Mouse (Mus musculus) WW6 (cell line): ENCODE results near the gene Zfp984.
"Not testable (repeated sequence)": the region's sequence is repeated elsewhere in the genome, so short reads cannot be mapped to it uniquely, and the experiment has no call there.

Experiments used
- DNase-seq: peaks from one replicate; pipeline ENCODE4 v3.0.0-alpha.2; 2013; ENCODE audit warnings: low read depth, low spot score

The Zfp984 gene

DNA sequence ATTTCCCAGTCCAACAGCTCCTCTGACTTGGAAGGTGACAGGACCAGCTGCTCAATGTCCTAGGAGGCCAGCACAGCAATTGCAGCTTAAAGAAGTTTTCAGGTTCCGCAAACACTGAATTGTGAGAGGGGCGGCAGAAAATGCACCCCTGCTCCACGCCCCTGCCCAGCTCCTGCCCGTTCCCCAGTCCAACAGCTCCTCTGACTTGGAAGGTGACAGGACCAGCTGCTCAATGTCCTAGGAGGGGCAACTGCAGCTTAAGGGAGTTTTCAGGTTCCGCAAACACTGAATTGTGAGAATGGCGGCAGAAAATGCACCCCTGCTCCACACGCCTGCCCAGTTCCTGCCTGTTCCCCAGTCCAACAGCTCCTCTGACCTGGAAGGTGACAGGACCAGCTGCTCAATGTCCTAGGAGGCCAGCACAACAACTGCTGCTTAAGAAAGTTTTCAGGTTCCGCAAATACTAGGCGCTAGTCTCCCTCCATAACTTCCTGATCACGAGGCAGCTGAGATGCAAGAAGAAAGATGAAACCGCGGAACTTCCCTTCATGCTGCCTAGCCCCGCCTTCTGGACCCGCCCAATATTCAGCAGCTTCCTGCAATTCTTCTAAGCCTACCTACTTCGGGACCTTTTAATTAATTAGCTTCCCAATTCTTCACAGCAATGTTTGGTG is at the start of gene Zfp984:
Gene Zfp984 (minus strand): TSS at position 497 of the 674 bp plus-strand sequence.
- DNase-seq = peak; percentile 49

DNA sequence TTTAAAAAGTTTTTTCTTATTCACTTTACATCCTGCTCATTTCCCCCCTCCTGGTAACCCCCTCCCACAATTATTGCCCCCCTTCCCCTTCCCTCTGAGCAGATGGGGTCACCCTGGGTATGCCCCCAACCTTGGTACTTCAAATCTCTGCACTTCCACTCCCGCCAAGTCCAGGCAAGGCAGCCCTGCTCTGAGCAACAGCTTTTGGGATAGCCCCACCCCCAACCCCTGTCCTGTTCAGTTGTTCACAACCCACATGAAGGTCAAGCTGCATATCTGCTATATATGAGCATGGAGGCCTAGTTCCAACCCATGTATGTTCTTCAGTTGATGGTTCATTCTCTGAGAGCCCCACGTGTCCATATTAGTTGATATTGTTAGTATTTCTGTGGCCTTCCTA is 41.2 kb upstream of the Zfp984 start:
- DNase-seq = no peak

DNA sequence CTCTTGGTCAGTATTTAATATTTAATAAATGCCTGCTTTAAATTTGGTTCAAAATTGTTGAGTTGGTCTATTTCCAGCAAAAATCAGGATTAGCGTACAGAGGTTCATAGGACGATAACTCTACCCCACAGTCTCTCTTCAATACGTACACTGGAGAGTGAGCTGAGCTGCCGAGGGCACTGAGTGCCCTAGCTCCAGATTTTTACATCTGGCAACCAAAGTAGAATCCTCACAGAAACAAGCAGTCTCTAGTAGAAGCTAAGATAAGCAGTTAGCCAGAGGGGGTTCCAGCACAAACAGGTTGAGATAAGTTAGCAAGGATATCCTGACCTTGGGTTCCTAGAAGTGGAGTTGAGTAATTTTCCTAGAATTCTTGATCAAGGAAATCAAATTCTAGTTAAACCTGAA is 39.0 kb upstream of the Zfp984 start:
- no peak for DNase-seq

DNA sequence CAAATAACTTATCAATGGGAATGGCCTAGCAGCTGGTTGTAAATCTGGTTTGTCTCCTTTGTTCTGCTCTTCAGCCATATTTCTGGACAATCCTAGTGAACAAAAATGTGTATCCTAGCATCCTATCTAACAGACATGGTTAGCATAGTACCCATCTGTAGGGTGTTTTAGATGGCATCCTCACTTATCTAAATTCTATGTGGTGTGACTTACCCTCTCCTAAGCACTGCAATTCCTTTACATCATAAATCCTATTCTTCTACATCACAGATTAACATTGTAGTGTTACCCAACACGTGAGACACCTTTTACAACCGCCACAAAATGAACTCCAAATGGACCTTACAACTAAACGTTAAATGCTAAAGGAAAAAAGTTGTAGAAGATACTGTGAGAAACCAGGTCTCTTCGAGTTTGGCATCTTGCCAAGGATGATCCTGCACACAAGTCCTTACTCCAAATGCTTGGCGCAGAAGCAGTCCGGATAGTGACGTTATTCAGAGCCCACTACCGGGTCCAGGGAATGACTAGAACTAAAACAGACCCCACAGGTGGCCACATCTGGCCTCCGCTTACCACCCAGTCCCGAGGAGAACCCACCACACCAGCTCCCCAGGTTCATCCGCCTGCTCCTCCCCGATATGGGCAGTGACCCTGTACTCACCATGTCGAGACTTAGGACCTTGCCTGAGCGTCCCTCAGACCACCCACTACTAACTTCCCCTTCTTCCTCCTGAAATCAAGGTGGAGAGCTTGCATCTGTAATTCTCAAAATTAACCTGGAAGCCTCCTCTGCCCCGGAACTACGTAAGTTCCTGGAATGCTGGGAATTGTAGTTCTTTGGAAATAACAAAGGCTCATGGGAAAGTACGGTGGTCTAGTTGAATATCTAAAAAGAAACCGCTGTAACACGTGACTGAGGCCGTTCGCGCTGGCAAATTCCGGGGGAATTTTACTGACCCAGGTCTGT is 38.3 kb upstream of the Zfp984 start, which contains the start of gene Zfp933:
Gene Zfp933 (minus strand): TSS at position 753 of the 970 bp plus-strand sequence.
- DNase-seq = peak; percentile 57

DNA sequence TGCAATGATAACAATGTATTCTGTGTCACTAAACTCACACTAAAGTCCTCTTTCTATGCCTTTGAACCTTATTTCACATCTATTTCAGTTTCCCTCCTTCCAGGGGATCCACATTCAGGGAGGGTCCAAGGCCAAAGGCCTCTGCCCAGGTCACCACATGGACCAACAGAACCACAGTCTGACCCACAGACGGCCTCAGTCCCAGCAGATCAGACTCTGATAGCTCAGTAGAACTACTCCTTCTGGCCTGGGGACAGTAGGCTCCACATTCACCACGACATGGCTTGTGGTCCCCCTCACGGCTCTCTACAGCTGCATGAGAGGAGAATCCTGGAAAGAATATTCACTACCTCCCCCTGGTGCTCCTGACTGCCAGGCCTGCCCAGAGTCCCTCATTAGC is 33.3 kb upstream of the Zfp984 start:
- no peak for DNase-seq

DNA sequence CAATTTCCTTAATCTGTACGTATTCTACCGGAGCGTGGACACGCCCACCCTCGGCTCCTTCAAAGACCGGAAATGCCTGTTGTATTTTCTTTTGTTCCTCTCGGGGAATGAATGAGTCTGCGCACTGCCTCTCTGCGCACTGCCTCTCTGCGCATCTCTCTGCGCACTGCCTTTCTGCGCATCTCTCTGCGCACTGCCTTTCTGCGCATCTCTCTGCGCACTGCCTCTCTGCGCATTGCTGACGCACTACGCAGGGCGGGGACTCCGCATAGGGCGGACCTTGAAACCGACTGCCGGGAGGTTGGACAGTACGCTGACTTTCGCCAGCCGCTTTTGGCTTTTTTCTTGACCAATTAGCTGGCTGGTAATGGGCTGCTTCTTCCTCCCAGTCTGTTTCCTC is 29.7 kb upstream of the Zfp984 start:
- not testable (repeated sequence) for DNase-seq

DNA sequence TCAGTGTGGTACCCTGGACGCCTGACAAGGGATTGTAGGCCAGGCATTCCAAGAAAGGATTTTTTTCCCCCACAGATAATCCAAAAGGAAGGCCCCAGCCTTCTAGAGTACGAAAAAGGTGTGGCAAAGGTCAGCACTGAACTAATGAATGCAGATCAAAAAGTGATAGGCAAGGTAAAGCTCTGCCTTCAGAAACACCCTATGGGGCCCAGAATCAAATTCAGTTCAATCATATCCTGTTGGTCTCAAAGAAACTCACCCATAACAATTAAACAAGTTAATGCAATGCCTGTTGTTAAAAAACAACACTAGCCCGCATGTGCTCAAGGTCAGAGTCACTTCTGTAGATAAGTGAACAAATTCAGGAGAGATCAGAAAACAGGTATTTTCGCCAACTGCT is 14.8 kb upstream of the Zfp984 start:
- no peak for DNase-seq

DNA sequence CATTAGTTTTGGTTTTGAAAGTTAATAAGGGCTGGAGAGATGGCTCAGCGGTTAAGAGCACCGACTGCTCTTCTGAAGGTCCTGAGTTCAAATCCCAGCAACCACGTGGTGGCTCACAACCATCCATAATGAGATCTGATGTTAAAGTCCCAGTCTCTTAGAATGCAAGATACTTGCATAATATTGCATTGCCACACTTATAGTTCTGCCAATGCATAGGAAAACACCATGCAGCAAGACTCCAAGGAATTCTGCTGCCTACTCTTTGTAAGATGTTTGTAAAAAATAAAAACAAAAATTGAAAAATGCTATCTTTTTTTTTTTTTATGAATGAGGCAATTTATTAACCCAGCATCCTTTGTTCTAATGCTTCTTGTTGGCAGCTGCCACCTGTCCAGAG is 11.8 kb upstream of the Zfp984 start:
- DNase-seq = not testable (repeated sequence)

DNA sequence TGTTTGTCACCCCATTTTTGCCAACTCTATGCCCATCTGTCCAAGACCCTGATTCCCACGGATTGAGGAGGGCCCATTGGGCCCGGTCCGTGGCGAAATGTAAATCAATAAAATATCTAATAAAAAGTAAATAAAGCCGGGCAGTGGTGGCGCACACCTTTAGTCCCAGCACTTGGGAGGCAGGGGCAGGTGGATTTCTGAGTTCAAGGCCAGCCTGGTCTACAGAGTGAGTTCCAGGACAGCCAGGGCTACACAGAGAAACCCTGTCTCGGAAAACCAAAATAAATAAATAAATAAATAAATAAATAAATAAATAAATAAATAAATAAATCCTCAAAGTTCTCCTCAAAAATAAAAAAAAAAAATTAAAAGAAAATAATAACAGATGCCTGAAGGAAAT is 10.1 kb upstream of the Zfp984 start:
- not testable (repeated sequence) for DNase-seq

DNA sequence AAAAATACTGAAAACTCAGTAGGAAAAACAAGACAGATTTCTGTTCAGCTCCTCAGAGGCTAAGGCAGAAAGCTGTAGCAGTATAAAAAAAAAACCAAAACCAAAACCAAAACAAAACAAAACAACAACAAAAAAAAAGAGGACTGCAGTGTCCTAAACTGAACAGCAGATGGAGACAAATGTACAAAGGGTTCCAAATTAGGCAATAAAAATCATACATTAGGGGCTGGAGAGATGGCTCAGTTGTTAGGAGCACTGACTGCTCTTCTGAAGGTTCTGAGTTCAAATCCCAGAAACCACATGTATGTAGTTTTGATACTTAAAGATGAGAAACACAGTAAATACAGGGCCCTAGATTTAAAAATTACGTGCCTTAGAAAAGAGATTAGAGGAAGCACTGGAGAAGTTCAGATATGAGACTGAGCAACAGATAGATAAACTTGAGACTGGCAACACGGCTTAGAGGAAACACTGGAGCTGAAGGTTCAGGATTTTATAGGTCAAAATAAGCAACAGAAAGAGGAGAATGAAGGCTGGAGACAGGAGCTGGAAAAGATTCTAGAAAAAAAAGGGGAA is 5.1 kb upstream of the Zfp984 start:
- no peak for DNase-seq

DNA sequence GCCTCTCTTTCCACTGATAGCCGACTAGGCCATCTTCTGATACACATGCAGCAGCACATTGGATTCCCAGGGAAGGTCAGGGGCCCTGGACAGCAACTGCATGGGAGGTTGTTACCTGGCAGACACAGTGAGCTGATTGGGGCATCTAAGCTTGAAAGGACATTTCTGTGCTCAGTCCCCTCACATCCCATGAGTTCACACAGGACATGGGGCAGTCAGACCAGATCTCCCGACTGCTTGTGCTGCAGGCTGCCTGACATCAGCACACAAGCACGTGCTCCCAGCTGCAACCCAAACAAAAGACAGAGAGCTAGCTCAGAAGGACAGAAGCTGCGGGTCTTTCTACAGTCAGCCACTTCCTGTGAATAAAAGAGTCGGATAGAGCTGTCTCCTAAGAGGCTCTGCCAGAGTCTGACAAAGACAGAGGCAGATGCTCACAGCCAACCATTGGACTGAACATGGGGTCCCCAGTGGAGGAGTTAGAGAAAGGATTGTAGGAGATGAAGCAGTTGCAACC is 3.7 kb upstream of the Zfp984 start:
- no peak for DNase-seq

DNA sequence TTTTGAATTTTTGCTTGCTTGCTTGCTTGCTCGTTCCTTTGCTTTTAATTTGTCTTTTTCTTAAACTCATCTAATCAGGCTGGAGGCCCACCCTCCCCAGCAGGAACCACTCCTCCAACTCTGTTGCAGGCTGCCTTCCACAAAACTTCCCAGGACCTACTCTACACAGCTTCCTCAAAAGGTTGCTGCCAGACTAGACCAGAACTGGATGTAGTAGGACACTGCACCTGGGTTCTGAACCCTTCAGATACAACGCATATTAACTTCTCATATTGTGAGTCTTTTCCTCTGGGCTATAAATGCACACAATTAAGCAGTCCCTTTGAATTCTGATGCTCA is 347 bp upstream of the Zfp984 start:
- DNase-seq = not testable (repeated sequence)

DNA sequence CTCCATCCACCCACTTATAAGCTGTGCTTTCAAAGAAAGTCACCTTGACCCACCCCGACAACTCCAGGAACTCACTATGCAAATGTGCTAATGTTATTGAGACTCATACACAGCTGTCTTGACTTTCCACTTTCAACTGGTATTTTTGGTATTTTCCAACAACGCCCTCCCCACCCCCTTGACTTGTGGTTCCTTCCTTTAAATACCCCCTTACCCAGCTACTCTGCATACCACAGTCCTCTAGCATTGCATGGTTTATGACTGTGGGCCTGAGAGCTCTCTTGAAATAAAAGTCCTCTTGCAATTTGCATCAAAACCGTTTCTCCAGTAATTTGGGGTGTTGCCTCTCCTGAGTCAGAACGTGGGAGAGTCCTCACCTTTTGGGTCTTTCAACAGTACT is 1.1 kb downstream of the Zfp984 start:
- DNase-seq = not testable (repeated sequence)

DNA sequence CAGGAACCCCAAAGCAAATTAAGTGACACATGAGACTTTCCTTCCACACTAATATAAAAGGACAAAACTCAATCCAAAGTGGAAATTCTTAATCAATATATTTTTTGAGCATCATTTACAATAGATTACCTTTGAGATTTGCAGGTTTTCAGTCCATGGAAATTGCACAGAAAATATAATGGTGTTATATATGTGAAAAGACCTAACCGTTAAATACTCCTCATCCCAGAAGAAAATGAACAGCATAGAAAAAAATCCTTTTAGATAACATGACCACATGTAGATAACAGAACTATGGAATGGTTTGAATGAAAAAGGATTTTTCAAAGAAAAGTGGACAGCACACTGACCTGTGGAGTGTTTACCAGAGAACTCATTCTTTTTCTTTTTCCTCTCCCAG is 14.3 kb downstream of the Zfp984 start:
- DNase-seq = not testable (repeated sequence)

DNA sequence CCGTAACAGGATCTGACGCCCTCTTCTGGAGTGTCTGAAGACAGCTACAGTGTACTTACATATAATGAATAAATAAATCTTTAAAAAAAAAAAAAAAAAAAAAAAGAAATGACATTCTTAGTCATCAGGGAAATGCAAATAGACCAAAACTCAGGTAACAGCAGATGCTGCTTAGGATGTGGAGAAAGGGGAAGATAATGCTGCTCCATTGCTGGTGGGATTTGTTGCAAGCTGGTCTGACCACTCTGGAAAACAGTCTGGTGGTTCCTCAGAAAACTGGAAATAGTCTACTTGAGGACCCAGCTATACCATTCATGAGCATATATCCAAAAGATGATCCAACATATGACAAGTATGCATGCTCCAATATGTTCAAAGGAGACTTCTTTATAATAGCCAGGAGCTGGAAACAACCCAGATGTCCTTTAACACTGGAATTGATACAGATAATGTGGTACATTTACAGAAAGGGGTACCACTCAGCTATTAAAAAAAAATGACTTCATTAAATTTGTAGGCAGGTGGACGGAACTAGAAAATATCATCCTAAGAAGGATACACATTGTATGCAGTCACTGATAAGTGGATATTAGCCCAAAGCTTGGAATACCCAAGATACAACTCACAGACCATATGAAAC is 15.4 kb downstream of the Zfp984 start:
- not testable (repeated sequence) for DNase-seq

DNA sequence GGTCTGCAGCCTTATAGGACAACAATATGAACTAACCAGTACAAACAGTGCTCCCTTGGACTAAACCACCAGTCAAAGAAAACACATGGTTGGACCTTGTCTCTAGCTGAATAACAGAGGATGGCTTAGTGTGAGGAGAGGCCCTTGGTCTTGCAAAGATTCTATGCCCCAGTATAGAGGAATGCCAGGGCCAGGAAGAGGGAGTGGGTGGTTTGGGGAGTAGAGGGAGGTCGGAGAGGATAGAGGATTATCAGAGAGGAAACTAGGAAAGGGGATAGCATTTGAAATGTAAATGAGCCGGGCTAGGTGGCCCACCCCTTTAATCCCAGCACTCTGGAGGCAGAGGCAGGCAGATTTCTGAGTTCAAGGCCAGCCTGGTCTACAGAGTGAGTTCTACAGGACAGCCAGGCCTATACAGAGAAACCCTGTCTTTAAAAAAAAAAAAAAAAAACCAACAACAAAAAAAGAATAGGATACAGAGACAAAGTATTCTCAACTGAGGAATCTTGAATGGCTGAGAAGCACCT is 16.1 kb downstream of the Zfp984 start:
- DNase-seq = not testable (repeated sequence)

DNA sequence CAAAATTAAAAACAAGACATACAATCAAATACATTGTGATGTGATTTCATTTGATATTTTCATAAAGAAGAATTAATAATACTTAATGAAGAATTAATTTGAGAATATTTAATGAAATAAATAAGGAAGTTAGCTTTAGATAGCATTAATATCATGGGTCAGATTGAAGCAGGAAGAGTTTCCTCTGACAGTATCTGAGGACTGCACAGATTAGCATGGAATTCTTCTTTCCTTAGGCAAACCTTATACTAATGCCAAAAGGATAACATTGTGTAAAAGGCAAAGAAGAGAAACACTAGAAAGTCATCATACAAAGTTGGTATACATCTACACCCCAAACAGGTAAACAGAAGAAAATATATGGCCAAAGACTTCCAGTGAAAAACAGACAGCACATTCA is 17.9 kb downstream of the Zfp984 start:
- not testable (repeated sequence) for DNase-seq

DNA sequence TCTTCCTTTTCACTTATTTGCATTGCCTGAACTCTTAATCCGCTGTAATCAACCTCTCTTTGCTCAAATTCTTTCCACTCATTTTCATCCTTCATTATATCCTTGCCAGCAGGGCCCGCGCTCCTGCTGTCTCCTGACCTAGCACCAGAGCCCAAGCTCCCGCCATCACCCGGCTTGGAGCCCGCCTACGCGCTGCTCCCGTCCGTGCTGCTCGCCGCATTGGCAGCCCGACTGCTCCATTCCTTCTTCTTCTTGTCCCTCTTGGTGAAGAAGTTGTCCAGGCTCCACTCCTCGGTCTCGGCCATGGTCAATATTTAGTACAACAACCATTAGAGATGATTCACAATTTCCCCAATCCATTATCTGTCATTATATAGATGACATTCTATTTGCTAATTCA is 63.3 kb downstream of the Zfp984 start:
- not testable (repeated sequence) for DNase-seq

DNA sequence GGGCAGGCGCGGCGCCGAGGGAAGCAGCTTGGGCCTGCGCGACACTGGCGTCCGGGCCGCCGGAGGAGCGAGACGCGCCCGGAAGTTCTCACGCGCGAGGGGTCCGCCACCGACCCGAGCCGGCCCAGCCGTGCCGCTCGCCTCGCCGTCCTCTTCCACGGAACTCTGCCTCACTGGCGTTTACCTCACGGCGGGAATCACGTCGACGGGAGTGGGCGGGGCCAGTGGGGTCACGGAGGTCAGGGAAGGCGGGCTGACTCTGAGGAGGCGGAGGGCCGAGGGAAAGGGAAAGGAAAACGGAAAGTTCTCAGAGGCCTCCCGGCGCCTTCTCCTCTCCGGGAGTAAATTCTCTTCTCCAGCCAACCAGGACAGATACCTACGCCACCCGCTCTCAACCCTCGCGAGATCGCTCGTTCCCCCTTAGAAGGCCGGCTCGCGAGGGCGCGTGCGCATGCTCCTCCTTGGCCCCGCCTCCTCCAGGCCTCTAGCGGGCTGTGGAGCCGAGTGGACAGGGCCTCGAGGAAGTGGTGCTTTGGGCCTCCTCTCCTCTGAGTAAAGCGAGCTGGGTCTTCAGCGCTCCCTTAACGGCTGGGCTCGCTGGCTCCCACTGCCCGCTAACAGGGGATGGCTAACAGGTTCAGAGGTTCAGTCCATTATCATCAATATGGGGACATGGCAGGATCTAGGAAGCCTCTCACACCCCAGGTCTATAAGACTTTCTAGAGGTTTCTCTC is 70.8 kb downstream of the Zfp984 start:
- DNase-seq = peak; percentile 42
